In the genomic region with DNA sequence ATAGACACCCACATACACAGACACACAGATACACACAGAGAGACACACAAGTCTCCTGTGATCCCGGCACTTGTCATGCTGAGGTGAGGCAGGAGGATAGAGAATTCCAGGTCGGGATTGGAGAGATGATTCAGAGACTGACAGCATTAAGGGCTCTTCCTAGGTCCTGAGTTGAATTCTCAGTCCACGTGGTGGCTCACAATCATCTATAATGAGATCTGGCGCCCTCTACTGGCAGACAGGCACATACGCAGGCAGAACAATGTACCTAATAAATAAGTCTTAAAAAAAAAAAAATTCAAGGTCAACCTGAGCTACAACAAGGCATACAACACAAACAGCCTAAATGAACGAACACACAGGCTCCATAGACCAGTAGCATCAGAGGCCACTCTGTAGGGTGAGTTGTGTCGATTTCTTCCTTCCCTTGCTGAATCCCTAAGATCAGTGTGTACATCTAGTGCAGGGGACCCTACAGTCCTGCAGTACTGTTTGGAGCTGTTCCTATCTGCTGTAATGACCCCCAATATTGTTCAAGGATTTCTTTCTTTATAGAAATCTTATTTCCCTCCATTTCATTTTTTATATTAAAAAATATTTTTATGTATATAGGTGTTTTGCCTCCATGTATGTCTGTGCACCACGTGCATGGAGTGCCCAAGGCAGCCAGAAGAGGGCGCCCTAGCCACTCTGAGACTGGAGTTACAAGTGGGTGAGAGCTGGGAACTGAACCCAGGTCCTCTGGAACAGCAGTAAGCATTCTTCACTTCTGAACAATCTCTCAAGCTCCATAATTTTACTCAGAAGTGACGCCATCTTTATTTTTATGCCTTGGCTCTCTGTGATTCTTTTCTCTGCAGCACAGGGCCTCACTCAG, we compare ENCODE assay signal across 7 mouse cellular contexts. TPM values are rescaled to one million over a fixed set of nuclear protein-coding genes. Genes with fewer than 3 reads are reported as not detected.
DNase-seq lines count a peak whose midpoint lies in the region; ATAC-seq and TF ChIP-seq lines count a peak whose summit lies in the region.

No protein-coding gene starts in this region.

- peak; percentile 83 for ATAC-seq in common myeloid progenitor, adult 5-6 weeks (replicated peaks; ENCODE audit: low read depth, poor library complexity, severe bottlenecking)
- ATAC-seq in hindbrain, embryonic 13.5 days (ENCODE audit: low FRiP score) = no peak
- peak; percentile 26; the same call in 1 of the 2 replicates for ATAC-seq in lung, embryonic 16.5 days (ENCODE audit: low read depth)

- H3K4me1 ChIP-seq in thymus, adult 2 months (replicated peaks; ENCODE audit: control insufficient read depth, insufficient read depth, low read length) = no peaks in the 10 kb centered on the region
- no peaks in the 10 kb centered on the region for H3K4me1 ChIP-seq in hindbrain, embryonic 13.5 days (replicated peaks)
- no peaks in the 10 kb centered on the region for H3K4me1 ChIP-seq in lung, embryonic 16.5 days (replicated peaks; ENCODE audit: control insufficient read depth, insufficient read depth, low read length)

- H3K27me3 ChIP-seq in thymus, adult 2 months (ENCODE audit: control insufficient read depth, insufficient read depth, low read length) = no peaks in the 10 kb centered on the region
- H3K27me3 ChIP-seq in hindbrain, embryonic 13.5 days = peaks cover 10% of the 10 kb centered on the region; the same call in 1 of the 2 replicates
- H3K27me3 ChIP-seq in lung, embryonic 16.5 days (ENCODE audit: control insufficient read depth, insufficient read depth, low read depth, low read length) = no peaks in the 10 kb centered on the region

- no peaks in the 10 kb centered on the region for H3K9me3 ChIP-seq in hindbrain, embryonic 13.5 days
- H3K9me3 ChIP-seq in lung, embryonic 16.5 days (ENCODE audit: control insufficient read depth, low read length) = no peaks in the 10 kb centered on the region

- no peak overlapping the region for H3K4me2 ChIP-seq in hindbrain, embryonic 13.5 days
- H3K4me2 ChIP-seq in lung, embryonic 16.5 days (ENCODE audit: low read depth, low read length) = no peak overlapping the region

- WGBS in thymus, adult 2 months = 40% methylated on average over 10 of the region's 10 CpGs
- 30% methylated on average over 10 of the region's 10 CpGs for WGBS in hindbrain, embryonic 13.5 days
- 28% methylated on average over 10 of the region's 10 CpGs for WGBS in lung, embryonic 16.5 days

- H3K9ac ChIP-seq in hindbrain, embryonic 13.5 days = no peak overlapping the region
- no peak overlapping the region for H3K9ac ChIP-seq in lung, embryonic 16.5 days (ENCODE audit: low read length)

- H3K4me3 ChIP-seq in thymus, adult 2 months (ENCODE audit: control insufficient read depth, insufficient read depth, low read length) = no peak overlapping the region
- no peak overlapping the region for H3K4me3 ChIP-seq in hindbrain, embryonic 13.5 days
- H3K4me3 ChIP-seq in lung, embryonic 16.5 days (ENCODE audit: low read length) = no peak overlapping the region

- TF ChIP-seq POLR2A in thymus, adult 2 months (IDR thresholded peaks at IDR 0.05; ENCODE audit: control insufficient read depth, extremely low read depth, insufficient read depth, low read length, poor library complexity) = no peak

- H3K36me3 ChIP-seq in thymus, adult 2 months (ENCODE audit: control insufficient read depth, insufficient read depth, low read length) = no peaks in the 10 kb centered on the region
- H3K36me3 ChIP-seq in hindbrain, embryonic 13.5 days = no peaks in the 10 kb centered on the region
- H3K36me3 ChIP-seq in lung, embryonic 16.5 days (ENCODE audit: control insufficient read depth, insufficient read depth, low read length) = no peaks in the 10 kb centered on the region

- DNase-seq in thymus, adult 2 months = peak; percentile 44
- no peak for DNase-seq in thymus, adult 18-20 months
- DNase-seq in adipocyte (ENCODE audit: low spot score) = peak; percentile 81
- peak; percentile 76 for DNase-seq in retina, embryonic 14.5 days (ENCODE audit: low spot score)

- H3K27ac ChIP-seq in thymus, adult 2 months (ENCODE audit: control insufficient read depth, insufficient read depth, low read length) = no peak overlapping the region
- 0 out of 2 replicates have a peak overlapping the region, but pooled peaks have one; percentile 8 for H3K27ac ChIP-seq in hindbrain, embryonic 13.5 days
- H3K27ac ChIP-seq in lung, embryonic 16.5 days (ENCODE audit: low read length) = no peak overlapping the region

- TF ChIP-seq CTCF in thymus, adult 2 months (IDR thresholded peaks at IDR 0.05; ENCODE audit: borderline replicate concordance, control insufficient read depth, extremely low read depth, insufficient read depth, low read length, poor library complexity) = no peak

RNA-seq across cellular contexts. Expression of gene H2-K1, which starts 8.1 kb away (rescaled TPM):
- polyA plus RNA-seq in thymus, adult 2 months (2012; rRNA removed) = 3,482 and 5,138 TPM in 2 replicates
- total RNA-seq in common myeloid progenitor, adult 5-6 weeks (2017) = 983 and 1,076 TPM in 2 replicates
- polyA plus RNA-seq in hindbrain, embryonic 13.5 days (2015; fragmentation: Nextera tagmentation; extraction: Ambion mirVana) = 12.2 and 13.0 TPM in 2 replicates
- 55.5 and 83.8 TPM in 2 replicates for polyA plus RNA-seq in lung, embryonic 16.5 days (2015; fragmentation: Nextera tagmentation; extraction: Ambion mirVana)

RNA-seq across cellular contexts. Expression of gene Ring1, which starts 32.5 kb away (rescaled TPM):
- polyA plus RNA-seq in thymus, adult 2 months (2012; rRNA removed) = 38.4 and 40.7 TPM in 2 replicates
- 11.9 and 12.8 TPM in 2 replicates for total RNA-seq in common myeloid progenitor, adult 5-6 weeks (2017)
- 19.2 and 21.5 TPM in 2 replicates for polyA plus RNA-seq in hindbrain, embryonic 13.5 days (2015; fragmentation: Nextera tagmentation; extraction: Ambion mirVana)
- 15.0 and 15.2 TPM in 2 replicates for polyA plus RNA-seq in lung, embryonic 16.5 days (2015; fragmentation: Nextera tagmentation; extraction: Ambion mirVana)

RNA-seq across cellular contexts. Expression of gene H2-Ke6, which starts 35.8 kb away (rescaled TPM):
- polyA plus RNA-seq in thymus, adult 2 months (2012; rRNA removed) = 127 and 141 TPM in 2 replicates
- total RNA-seq in common myeloid progenitor, adult 5-6 weeks (2017) = 43.8 and 60.6 TPM in 2 replicates
- 62.9 and 65.0 TPM in 2 replicates for polyA plus RNA-seq in hindbrain, embryonic 13.5 days (2015; fragmentation: Nextera tagmentation; extraction: Ambion mirVana)
- 40.9 and 41.6 TPM in 2 replicates for polyA plus RNA-seq in lung, embryonic 16.5 days (2015; fragmentation: Nextera tagmentation; extraction: Ambion mirVana)

RNA-seq across cellular contexts. Expression of gene Rps18, which starts 36.2 kb away (rescaled TPM):
- 584 and 593 TPM in 2 replicates for polyA plus RNA-seq in thymus, adult 2 months (2012; rRNA removed)
- 1,549 and 1,746 TPM in 2 replicates for total RNA-seq in common myeloid progenitor, adult 5-6 weeks (2017)
- polyA plus RNA-seq in hindbrain, embryonic 13.5 days (2015; fragmentation: Nextera tagmentation; extraction: Ambion mirVana) = 928 and 950 TPM in 2 replicates
- polyA plus RNA-seq in lung, embryonic 16.5 days (2015; fragmentation: Nextera tagmentation; extraction: Ambion mirVana) = 1,739 and 1,825 TPM in 2 replicates

RNA-seq across cellular contexts. Expression of gene Vps52, which starts 36.4 kb away (rescaled TPM):
- 127 and 142 TPM in 2 replicates for polyA plus RNA-seq in thymus, adult 2 months (2012; rRNA removed)
- total RNA-seq in common myeloid progenitor, adult 5-6 weeks (2017) = 13.0 and 16.4 TPM in 2 replicates
- 69.6 and 69.9 TPM in 2 replicates for polyA plus RNA-seq in hindbrain, embryonic 13.5 days (2015; fragmentation: Nextera tagmentation; extraction: Ambion mirVana)
- 49.4 and 50.5 TPM in 2 replicates for polyA plus RNA-seq in lung, embryonic 16.5 days (2015; fragmentation: Nextera tagmentation; extraction: Ambion mirVana)

Comparison
In these comparisons a context has a peak if more than half of its experiments do, and no peak if none do; other contexts are left out.
1. DNase-seq: peak in thymus, adult 2 months (single experiment), adipocyte (single experiment) and retina, embryonic 14.5 days (single experiment); none in thymus, adult 18-20 months (0 of 2).
2. RNA of gene H2-K1, which starts 8.1 kb away (polyA plus RNA-seq): 3,482 to 5,138 TPM in thymus, adult 2 months; 55.5 to 83.8 TPM in lung, embryonic 16.5 days and 12.2 to 13.0 TPM in hindbrain, embryonic 13.5 days; every median in the first group is over 10 times any median in the second.